Mouse (Mus musculus): Measurements from ENCODE around the gene Lamtor1.

The Lamtor1 gene

GRCm38 (mm10) chr7:101955862-101956261 is 50.2 kb downstream of the Lamtor1 start:
- DNase-seq = no peak

GRCm38 (mm10) chr7:101956481-101956880 is 50.8 kb downstream of the Lamtor1 start:
- DNase-seq = no peak

DNA sequence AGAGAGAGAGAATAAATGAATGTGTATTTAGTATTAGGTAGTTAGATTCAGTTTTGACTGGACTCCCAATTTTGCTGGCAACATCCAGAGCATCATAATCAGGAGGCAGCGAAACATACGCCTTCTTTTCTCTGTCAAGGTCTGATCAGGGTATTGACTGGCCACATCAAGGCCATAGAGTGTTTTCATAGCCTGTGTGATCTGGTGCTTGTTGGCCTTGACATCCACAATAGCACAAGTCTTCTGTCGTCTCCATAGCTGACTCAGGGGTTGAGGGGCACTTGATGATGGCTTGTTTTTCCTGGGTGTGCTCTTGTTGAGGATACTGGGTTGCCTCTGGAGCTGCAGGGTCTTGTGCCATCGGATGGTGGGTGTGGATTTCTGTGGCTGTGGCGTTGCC is 51.2 kb downstream of the Lamtor1 start:
- DNase-seq = no peak

GRCm38 (mm10) chr7:101962829-101963228 is 57.1 kb downstream of the Lamtor1 start:
- no peak for DNase-seq

- no peak for DNase-seq
Observed at GRCm38 (mm10) chr7:101963621-101964020, 57.9 kb downstream of the Lamtor1 start.

DNA sequence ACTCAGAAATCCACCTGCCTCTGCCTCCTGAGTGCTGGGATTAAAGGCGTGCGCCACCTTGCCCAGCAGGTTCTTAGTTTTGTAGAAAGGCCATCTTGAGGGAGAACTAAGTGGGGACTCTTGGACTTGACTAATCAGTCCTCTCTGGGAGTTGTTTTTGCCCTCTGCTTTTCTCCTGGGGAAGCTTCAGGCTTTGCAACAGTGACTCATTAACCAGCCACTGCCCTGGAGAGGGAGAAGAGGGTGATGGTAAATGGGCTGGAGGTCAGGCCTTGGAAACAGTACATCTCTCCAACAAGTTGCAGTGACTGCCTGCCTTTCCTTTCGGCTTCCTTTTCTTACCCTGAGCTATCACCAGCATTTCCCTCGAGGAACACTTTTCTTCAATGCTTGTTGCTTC is 58.8 kb downstream of the Lamtor1 start:
- no peak for DNase-seq

DNA sequence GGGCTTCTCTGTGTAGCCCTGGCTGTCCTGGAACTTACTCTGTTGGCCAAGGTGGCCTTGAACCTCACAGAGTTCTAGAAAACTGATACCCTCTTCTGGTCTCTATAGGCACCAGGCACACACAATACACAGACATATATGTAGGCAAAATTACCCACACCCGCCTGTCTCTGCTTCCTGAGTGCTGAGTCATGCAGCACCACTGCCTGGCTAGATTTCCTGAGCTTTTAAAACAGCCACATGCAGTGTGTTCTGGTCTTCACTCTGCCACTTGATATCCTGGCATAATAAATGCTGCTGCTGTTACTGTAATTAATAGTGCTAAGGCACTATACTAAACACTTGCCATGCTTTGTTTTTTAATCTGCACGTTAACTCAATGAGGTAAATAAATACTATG is 59.9 kb downstream of the Lamtor1 start:
- no peak for DNase-seq

GRCm38 (mm10) chr7:101967256-101967655 is 61.6 kb downstream of the Lamtor1 start:
- DNase-seq = no peak

DNA sequence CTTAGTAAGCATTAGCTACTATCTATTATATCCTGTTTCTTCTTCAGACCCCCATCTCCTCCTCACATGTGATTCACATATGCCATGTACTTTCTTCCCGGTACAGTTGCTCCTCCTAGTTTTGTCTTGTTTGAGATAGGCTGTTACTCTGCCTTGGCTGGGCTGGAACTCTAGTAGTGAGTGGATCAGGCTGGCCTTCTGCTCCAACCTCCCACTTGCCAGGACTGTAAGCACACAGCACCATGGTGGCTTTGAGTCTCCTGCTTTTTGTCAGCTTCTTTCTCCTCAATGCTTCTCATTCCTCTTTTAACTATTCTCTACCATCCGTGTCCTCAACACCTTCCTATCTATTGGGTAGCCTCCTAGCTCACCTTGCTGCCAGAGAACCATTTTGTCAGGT is 63.0 kb downstream of the Lamtor1 start:
- DNase-seq = peak; percentile 55 to 56

DNA sequence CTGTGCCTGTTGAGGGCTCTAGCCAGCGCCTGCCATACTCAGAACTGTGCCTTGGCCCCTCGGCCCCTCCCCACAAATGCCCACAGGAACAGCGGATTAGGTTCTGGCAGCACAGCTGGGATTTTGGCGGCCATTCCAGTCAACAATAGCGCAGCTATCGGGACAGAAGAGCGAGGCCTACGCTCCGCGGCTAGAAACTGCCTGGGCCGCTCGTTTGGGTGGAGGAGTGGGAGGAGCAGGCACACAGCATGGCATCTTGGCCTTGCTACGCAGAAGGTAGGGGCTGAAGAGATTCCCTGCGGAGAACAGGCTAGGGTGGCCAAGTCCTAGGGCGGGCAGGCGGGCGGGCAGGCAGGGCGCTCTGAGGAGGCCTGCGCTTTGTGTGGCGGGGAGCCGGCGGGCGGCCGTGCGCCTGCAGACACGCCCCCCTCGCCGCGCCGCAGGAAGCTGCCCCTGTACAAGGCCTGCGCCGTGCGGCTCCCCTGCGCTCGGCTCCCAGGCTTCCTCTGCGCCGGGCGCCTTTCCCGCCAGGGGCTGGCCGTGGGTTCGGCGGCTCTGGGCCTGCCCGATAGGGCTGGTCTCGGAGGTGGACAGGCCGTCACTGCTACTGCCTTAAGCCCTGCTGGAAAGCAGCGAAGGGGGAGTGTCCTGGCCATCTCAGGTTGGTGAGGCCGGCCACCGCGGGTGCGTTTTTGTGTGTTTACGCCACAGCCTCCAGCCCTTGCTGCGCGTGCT is 64.2 kb downstream of the Lamtor1 start:
- peak; percentile 85 to 87 for DNase-seq

DNA sequence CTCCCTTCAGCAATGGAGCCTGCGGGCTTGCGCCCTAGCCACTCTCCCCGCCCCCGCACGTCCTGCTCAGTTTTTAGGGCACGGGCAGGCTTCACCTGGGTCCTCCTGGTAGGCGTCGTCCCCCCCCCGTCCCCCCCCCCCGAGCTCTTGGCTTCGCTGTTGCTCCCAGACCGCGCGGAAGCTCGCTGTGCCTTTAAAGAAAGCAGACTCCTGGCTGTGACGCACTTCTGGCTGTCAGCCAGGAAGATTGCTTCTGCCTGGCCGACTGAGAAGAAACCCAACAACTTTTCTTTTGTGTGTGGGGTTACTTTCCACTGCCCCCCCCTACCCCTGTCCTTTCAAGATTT is 64.7 kb downstream of the Lamtor1 start:
- DNase-seq = peak; percentile 89 to 91

- DNase-seq = peak; percentile 86
Observed at GRCm38 (mm10) chr7:101970821-101971461, 65.2 kb downstream of the Lamtor1 start.

DNA sequence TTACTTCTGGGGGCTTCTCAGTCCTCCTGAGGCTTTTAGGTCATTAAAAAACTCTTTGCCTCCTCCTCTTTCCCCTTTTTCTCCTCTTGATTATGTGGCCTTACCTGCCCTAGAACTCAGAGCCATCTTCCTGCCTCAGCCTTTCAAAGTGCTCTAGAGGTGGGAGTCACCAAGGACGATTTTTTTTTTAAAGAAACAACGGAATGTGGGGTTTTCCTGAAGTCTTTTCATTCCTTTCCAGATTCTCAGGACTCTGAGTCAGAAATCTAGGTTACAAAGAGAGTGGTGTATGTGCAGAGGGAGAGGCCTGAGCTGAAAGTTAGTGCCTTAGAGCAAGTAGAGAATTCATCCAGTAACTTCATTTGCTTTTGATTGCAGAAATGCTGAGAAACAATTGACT is 66.0 kb downstream of the Lamtor1 start:
- DNase-seq = no peak

DNA sequence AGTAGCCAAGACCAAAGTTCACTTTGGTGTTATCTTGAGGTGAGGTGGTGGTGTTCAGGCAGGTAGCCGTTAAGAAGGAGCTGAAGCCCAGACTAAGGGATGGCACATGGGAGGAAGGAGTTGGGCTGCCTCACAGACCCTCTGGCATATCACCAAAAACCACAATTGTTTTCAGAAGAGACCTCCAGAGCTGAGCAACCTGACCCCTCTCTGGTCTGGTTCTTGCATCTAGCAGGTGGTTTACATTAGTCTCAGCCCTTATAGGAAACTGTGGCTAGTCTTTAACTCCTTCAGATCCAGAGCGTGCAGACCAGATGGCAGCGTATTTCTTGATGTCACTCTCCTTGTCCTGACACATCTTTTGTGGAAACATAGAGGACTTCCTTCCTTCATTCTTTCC is 68.0 kb downstream of the Lamtor1 start:
- no peak for DNase-seq

- peak; percentile 48 to 55 for DNase-seq
Observed at GRCm38 (mm10) chr7:101974505-101974904, 68.8 kb downstream of the Lamtor1 start.

Measured in cerebellum, postnatal 14 days (tissue).